Mouse (Mus musculus) liver, adult 2 months (tissue): ENCODE results near the gene 4932438H23Rik.

ENCODE experiments used
- CTCF ChIP-seq: fragments of 200-500 bp; IDR thresholded peaks from 2 replicates; pipeline ENCODE4 v1.5.1; 2011; ENCODE audit warnings: low read depth, low read length, control low read depth
- POLR2A ChIP-seq: fragments of 200-500 bp; IDR thresholded peaks from 2 replicates; pipeline ENCODE4 v1.6.1; 2011; ENCODE audit warnings: low read length, control low read depth; ENCODE audit not compliant: insufficient read depth; ENCODE audit errors: extremely low read depth

- no peak for TF ChIP-seq CTCF
- no peak for TF ChIP-seq POLR2A
Measured at GRCm38 (mm10) chr16:91057261-91057660, 37.7 kb downstream of the 4932438H23Rik start.
